Comparison of ENCODE assay signal across 12 mouse cellular contexts in genomic region chr2:32128536-32128841, GRCm38 (mm10). TPM values are rescaled to one million over a fixed set of nuclear protein-coding genes. Genes with fewer than 3 reads are reported as not detected.
DNase-seq lines count a peak whose midpoint lies in the region; ATAC-seq and TF ChIP-seq lines count a peak whose summit lies in the region.
"Had no signal": no experiment of that assay in that cellular context is flagged by ENCODE, and none has a peak within 500 bp of the region (broad histone marks: within the 10 kb centered on the region; RNA-seq: fewer than 3 reads in every experiment).

No protein-coding gene starts in this region.

- WGBS in heart, embryonic 16.5 days: 70% methylated on average over 5 of the region's 5 CpGs
- 83% methylated on average over 5 of the region's 5 CpGs for WGBS in midbrain, embryonic 11.5 days
- WGBS in midbrain, embryonic 14.5 days: 85% methylated on average over 5 of the region's 5 CpGs
- WGBS in stomach, embryonic 16.5 days: 84% methylated on average over 5 of the region's 5 CpGs
- 82% methylated on average over 5 of the region's 5 CpGs for WGBS in lung, adult 2 months

- H3K4me3 ChIP-seq in heart, embryonic 16.5 days (ENCODE audit: low read length): no peak overlapping the region
- no peak overlapping the region for H3K4me3 ChIP-seq in midbrain, embryonic 11.5 days (ENCODE audit: low read depth, low read length)
- H3K4me3 ChIP-seq in midbrain, embryonic 14.5 days (replicated peaks; ENCODE audit: low read depth, low read length): no peak overlapping the region
- no peak overlapping the region for H3K4me3 ChIP-seq in stomach, embryonic 16.5 days (replicated peaks; ENCODE audit: low read length)
- H3K4me3 ChIP-seq in lung, adult 2 months (replicated peaks; ENCODE audit: extremely low read depth, low read depth, low read length): no peak overlapping the region

- H3K4me2 ChIP-seq in heart, embryonic 16.5 days (ENCODE audit: low read depth, low read length): peak overlapping the region; percentile 54
- H3K4me2 ChIP-seq in midbrain, embryonic 11.5 days: no peak overlapping the region
- no peak overlapping the region for H3K4me2 ChIP-seq in midbrain, embryonic 14.5 days (ENCODE audit: low read length)
- H3K4me2 ChIP-seq in stomach, embryonic 16.5 days (ENCODE audit: low read depth, low read length): no peak overlapping the region

- no peaks in the 10 kb centered on the region for H3K36me3 ChIP-seq in heart, embryonic 16.5 days (ENCODE audit: control insufficient read depth, insufficient read depth)
- H3K36me3 ChIP-seq in midbrain, embryonic 11.5 days (ENCODE audit: control insufficient read depth, insufficient read depth, low read length): no peaks in the 10 kb centered on the region
- no peaks in the 10 kb centered on the region for H3K36me3 ChIP-seq in midbrain, embryonic 14.5 days (ENCODE audit: control insufficient read depth, insufficient read depth, low read length)
- H3K36me3 ChIP-seq in stomach, embryonic 16.5 days (ENCODE audit: control insufficient read depth, insufficient read depth, low read length): no peaks in the 10 kb centered on the region

- no peak for TF ChIP-seq CTCF in lung, adult 2 months (IDR thresholded peaks at IDR 0.05; ENCODE audit: insufficient read depth, low read length)

- no peak for TF ChIP-seq POLR2A in lung, adult 2 months (IDR thresholded peaks at IDR 0.05; ENCODE audit: borderline replicate concordance, extremely low read depth, low read depth, low read length)

- peaks cover 42% of the 10 kb centered on the region for H3K4me1 ChIP-seq in heart, embryonic 16.5 days (ENCODE audit: control insufficient read depth, insufficient read depth, low read length)
- no peaks in the 10 kb centered on the region for H3K4me1 ChIP-seq in midbrain, embryonic 11.5 days (ENCODE audit: control insufficient read depth, insufficient read depth, low read length)
- no peaks in the 10 kb centered on the region for H3K4me1 ChIP-seq in midbrain, embryonic 14.5 days (ENCODE audit: control insufficient read depth, insufficient read depth, low read length)
- H3K4me1 ChIP-seq in stomach, embryonic 16.5 days (ENCODE audit: control insufficient read depth, insufficient read depth, low read length): peaks cover 17% of the 10 kb centered on the region
- peaks cover 2% of the 10 kb centered on the region; the same call in 1 of the 2 replicates for H3K4me1 ChIP-seq in lung, adult 2 months (ENCODE audit: control insufficient read depth, insufficient read depth, low read length)

- H3K9ac ChIP-seq in heart, embryonic 16.5 days (ENCODE audit: low read length): peak overlapping the region; percentile 67
- H3K9ac ChIP-seq in midbrain, embryonic 11.5 days (ENCODE audit: low read length): no peak overlapping the region
- no peak overlapping the region for H3K9ac ChIP-seq in midbrain, embryonic 14.5 days (replicated peaks; ENCODE audit: low read length)
- no peak overlapping the region for H3K9ac ChIP-seq in stomach, embryonic 16.5 days (ENCODE audit: low read length)

- H3K27me3 ChIP-seq in heart, embryonic 16.5 days (ENCODE audit: control insufficient read depth, insufficient read depth, low read length): no peaks in the 10 kb centered on the region
- no peaks in the 10 kb centered on the region for H3K27me3 ChIP-seq in midbrain, embryonic 11.5 days (ENCODE audit: control insufficient read depth, insufficient read depth, low read length)
- no peaks in the 10 kb centered on the region for H3K27me3 ChIP-seq in midbrain, embryonic 14.5 days (ENCODE audit: control insufficient read depth, insufficient read depth, low read length)
- H3K27me3 ChIP-seq in stomach, embryonic 16.5 days (ENCODE audit: control insufficient read depth, insufficient read depth, low read length): no peaks in the 10 kb centered on the region
- H3K27me3 ChIP-seq: Patski had no signal

- H3K9me3 ChIP-seq in heart, embryonic 16.5 days (replicated peaks; ENCODE audit: control insufficient read depth, low read length): no peaks in the 10 kb centered on the region
- H3K9me3 ChIP-seq in midbrain, embryonic 11.5 days (ENCODE audit: control insufficient read depth, low read length): no peaks in the 10 kb centered on the region
- no peaks in the 10 kb centered on the region for H3K9me3 ChIP-seq in midbrain, embryonic 14.5 days (ENCODE audit: control insufficient read depth, low read length)
- H3K9me3 ChIP-seq in stomach, embryonic 16.5 days (replicated peaks; ENCODE audit: control insufficient read depth, low read length): no peaks in the 10 kb centered on the region

- peak overlapping the region; percentile 93 for H3K27ac ChIP-seq in heart, embryonic 16.5 days (ENCODE audit: low read length)
- H3K27ac ChIP-seq in midbrain, embryonic 11.5 days (ENCODE audit: low read depth, low read length): no peak overlapping the region
- no peak overlapping the region for H3K27ac ChIP-seq in midbrain, embryonic 14.5 days (replicated peaks; ENCODE audit: low read depth, low read length)
- no peak overlapping the region for H3K27ac ChIP-seq in stomach, embryonic 16.5 days (ENCODE audit: low read length)
- H3K27ac ChIP-seq: kidney, postnatal 0 days had no signal

- DNase-seq in heart, adult 11 months: no peak
- peak; percentile 72 for DNase-seq in midbrain, embryonic 11.5 days (ENCODE audit: low spot score, missing footprints)
- no peak for DNase-seq in midbrain, embryonic 14.5 days
- DNase-seq in lung, adult 2 months: no peak
- DNase-seq: cerebellum, adult 11-12 months; gastrocnemius, postnatal 36 days; layer of hippocampus, adult 9-11 months had no signal

- no peak for ATAC-seq in heart, embryonic 16.5 days (replicated peaks; ENCODE audit: extremely low read depth, insufficient read depth, low FRiP score)
- ATAC-seq in midbrain, embryonic 11.5 days (ENCODE audit: low FRiP score): no peak
- ATAC-seq in midbrain, embryonic 14.5 days (ENCODE audit: low FRiP score, low TSS enrichment): no peak
- peak; percentile 3; the same call in 1 of the 2 replicates for ATAC-seq in granulocyte monocyte progenitor cell, adult 5-6 weeks (replicated peaks; ENCODE audit: poor library complexity, severe bottlenecking)
- peak; percentile 2; the same call in 1 of the 2 replicates for ATAC-seq in stomach, embryonic 16.5 days (ENCODE audit: insufficient read depth, low FRiP score)
- ATAC-seq: Patski had no signal

RNA-seq across cellular contexts. Expression of gene Prrc2b, which starts 22.4 kb away (rescaled TPM):
- polyA plus RNA-seq in heart, embryonic 16.5 days (2015; fragmentation: Nextera tagmentation; extraction: Ambion mirVana): 19.3 and 30.1 TPM in 2 replicates
- polyA plus RNA-seq in midbrain, embryonic 11.5 days (2014; fragmentation: Nextera tagmentation; extraction: Ambion mirVana): 52.6 and 64.1 TPM in 2 replicates
- polyA plus RNA-seq in midbrain, embryonic 14.5 days (2014; fragmentation: Nextera tagmentation; extraction: Ambion mirVana): 121 and 141 TPM in 2 replicates
- total RNA-seq in granulocyte monocyte progenitor cell, adult 5-6 weeks (2014; fragmentation: Nextera tagmentation): 32.6 and 46.7 TPM in 2 replicates
- 10.5 and 12.8 TPM in 2 replicates for total RNA-seq in granulocyte monocyte progenitor cell, adult 5-6 weeks (2017)
- 22.7 and 27.3 TPM in 2 replicates for polyA plus RNA-seq in stomach, embryonic 16.5 days (2015; fragmentation: Nextera tagmentation; extraction: Ambion mirVana)
- polyA plus RNA-seq in lung, adult 2 months (2012; rRNA removed): 67.9 and 68.5 TPM in 2 replicates

RNA-seq across cellular contexts. Expression of gene Plpp7, which starts 33.2 kb away (rescaled TPM):
- polyA plus RNA-seq in heart, embryonic 16.5 days (2015; fragmentation: Nextera tagmentation; extraction: Ambion mirVana): 19.7 and 21.4 TPM in 2 replicates
- 5.9 and 7.3 TPM in 2 replicates for polyA plus RNA-seq in midbrain, embryonic 11.5 days (2014; fragmentation: Nextera tagmentation; extraction: Ambion mirVana)
- 21.6 and 24.4 TPM in 2 replicates for polyA plus RNA-seq in midbrain, embryonic 14.5 days (2014; fragmentation: Nextera tagmentation; extraction: Ambion mirVana)
- total RNA-seq in granulocyte monocyte progenitor cell, adult 5-6 weeks (2014; fragmentation: Nextera tagmentation): 2.6 TPM in 1 of 2 replicates, not detected in the other
- 0.56 and 0.77 TPM in 2 replicates for total RNA-seq in granulocyte monocyte progenitor cell, adult 5-6 weeks (2017)
- polyA plus RNA-seq in stomach, embryonic 16.5 days (2015; fragmentation: Nextera tagmentation; extraction: Ambion mirVana): 4.6 and 5.7 TPM in 2 replicates
- polyA plus RNA-seq in lung, adult 2 months (2012; rRNA removed): 8.0 and 9.5 TPM in 2 replicates

RNA-seq across cellular contexts. Expression of gene Fam78a, which starts 43.8 kb away (rescaled TPM):
- polyA plus RNA-seq in heart, embryonic 16.5 days (2015; fragmentation: Nextera tagmentation; extraction: Ambion mirVana): 27.6 and 30.1 TPM in 2 replicates
- 0.60 and 1.3 TPM in 2 replicates for polyA plus RNA-seq in midbrain, embryonic 11.5 days (2014; fragmentation: Nextera tagmentation; extraction: Ambion mirVana)
- 0.50 and 0.59 TPM in 2 replicates for polyA plus RNA-seq in midbrain, embryonic 14.5 days (2014; fragmentation: Nextera tagmentation; extraction: Ambion mirVana)
- total RNA-seq in granulocyte monocyte progenitor cell, adult 5-6 weeks (2014; fragmentation: Nextera tagmentation): 10.9 and 11.9 TPM in 2 replicates
- 6.5 and 8.6 TPM in 2 replicates for total RNA-seq in granulocyte monocyte progenitor cell, adult 5-6 weeks (2017)
- polyA plus RNA-seq in stomach, embryonic 16.5 days (2015; fragmentation: Nextera tagmentation; extraction: Ambion mirVana): 1.0 and 2.2 TPM in 2 replicates
- polyA plus RNA-seq in lung, adult 2 months (2012; rRNA removed): 6.0 and 7.5 TPM in 2 replicates

Comparison
In these comparisons a context has a peak if more than half of its experiments do, and no peak if none do; other contexts are left out.
1. ATAC-seq: peak in granulocyte monocyte progenitor cell, adult 5-6 weeks (single experiment) and stomach, embryonic 16.5 days (single experiment); none in heart, embryonic 16.5 days (single experiment), midbrain, embryonic 11.5 days (single experiment) and midbrain, embryonic 14.5 days (single experiment).